Mouse (Mus musculus) embryonic facial prominence, embryonic 13.5 days (tissue): Measurements from ENCODE around the gene Rbm47. TPM values are rescaled to one million over a fixed set of nuclear protein-coding genes. Genes with fewer than 3 reads are reported as not detected.
A peak's percentile ranks its signal among the peaks of the same experiment; 100 is the strongest.

Source experiments
- ATAC-seq: fragments of 200-750 bp; cut with Nextera tagmentation; 2 replicates; pipeline ENCODE4 v1.8.0; 2017; ENCODE audit warnings: low read depth; ENCODE audit not compliant: insufficient number of reproducible peaks, insufficient read depth, low FRiP score, low TSS enrichment
- H3K27ac ChIP-seq: fragments of 300-500 bp; sonication (generic); 2 replicates; pipeline ENCODE4 v1.5.1; 2015; ENCODE audit warnings: moderate library complexity, mild to moderate bottlenecking, inconsistent platforms
- H3K27me3 ChIP-seq: fragments of 300-500 bp; sonication (generic); 2 replicates; pipeline ENCODE4 v1.6.1; 2015; ENCODE audit warnings: mild to moderate bottlenecking, inconsistent platforms
- H3K36me3 ChIP-seq: fragments of 300-500 bp; sonication (generic); 2 replicates; pipeline ENCODE4 v1.6.1; 2015; ENCODE audit warnings: mild to moderate bottlenecking, inconsistent platforms
- H3K4me1 ChIP-seq: fragments of 300-500 bp; sonication (generic); 2 replicates; pipeline ENCODE4 v1.6.1; 2015; ENCODE audit warnings: inconsistent platforms
- H3K4me2 ChIP-seq: fragments of 300-500 bp; sonication (generic); 2 replicates; pipeline ENCODE4 v1.6.1; 2015; ENCODE audit warnings: moderate library complexity, mild to moderate bottlenecking, inconsistent platforms
- H3K4me3 ChIP-seq: fragments of 300-500 bp; sonication (generic); 2 replicates; pipeline ENCODE4 v1.5.1; 2015; ENCODE audit warnings: mild to moderate bottlenecking, inconsistent platforms
- H3K9ac ChIP-seq: fragments of 300-500 bp; sonication (generic); 2 replicates; pipeline ENCODE4 v1.6.1; 2015; ENCODE audit warnings: mild to moderate bottlenecking, inconsistent platforms
- H3K9me3 ChIP-seq: fragments of 300-500 bp; sonication (generic); 2 replicates; pipeline ENCODE4 v1.6.1; 2016; ENCODE audit warnings: inconsistent platforms
- WGBS: fragments of 180-500 bp; shearing (Covaris S2); methylation state at CpG from one replicate; pipeline ENCODE4 v1.1.7; 2015; ENCODE audit warnings: mixed read lengths; 5-methylcytosine and 5-hydroxymethylcytosine counted together
- polyA plus RNA-seq: library from polyadenylated mRNA; unstranded; fragments of >200 nt; fragmentation: Nextera tagmentation; extraction: Ambion mirVana; gene quantifications from 2 replicates; pipeline ENCODE4 v1.2.1, GENCODE M21; 2015

Gene Rbm47
- polyA plus RNA-seq, 1 experiment from 2014 or later: 6.8 TPM

DNA sequence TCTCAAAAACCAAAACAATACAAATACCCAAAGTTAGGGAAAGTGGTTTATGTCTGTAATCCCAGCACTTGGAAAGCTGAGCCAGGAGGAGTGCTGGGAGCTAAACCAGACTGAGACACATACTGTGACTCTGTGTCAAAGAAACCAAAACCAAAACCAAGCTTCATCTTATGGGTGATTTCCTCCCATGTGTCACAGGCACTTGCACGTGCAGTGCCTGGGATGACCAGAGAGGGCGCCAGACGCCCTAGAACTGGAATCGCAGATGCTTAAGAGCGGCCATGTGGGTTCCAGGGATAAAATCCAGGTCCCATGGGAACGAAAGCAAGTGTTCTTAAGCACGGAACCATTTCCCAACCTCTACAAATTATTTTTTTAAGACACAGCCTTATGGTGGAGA, 89.6 kb downstream of the Rbm47 start:
- ATAC-seq: no peak
- Histone ChIP-seq H3K27me3 (no peaks in the 10 kb centered on the region), H3K9me3 (no peaks in the 10 kb centered on the region), H3K4me1 (peaks cover 20% of the 10 kb centered on the region), H3K27ac (no peak overlapping the region), H3K4me2 (no peak overlapping the region), H3K36me3 (no peaks in the 10 kb centered on the region), H3K9ac (no peak overlapping the region), H3K4me3 (no peak overlapping the region)
- 43% methylated on average over 7 of the region's 7 CpGs for WGBS

GRCm38 (mm10) chr5:66082229-66082572, 90.7 kb downstream of the Rbm47 start:
- Histone ChIP-seq H3K4me1 (peaks cover 20% of the 10 kb centered on the region), H3K27me3 (no peaks in the 10 kb centered on the region), H3K4me2 (no peak overlapping the region), H3K9me3 (no peaks in the 10 kb centered on the region), H3K27ac (no peak overlapping the region), H3K4me3 (no peak overlapping the region), H3K9ac (no peak overlapping the region), H3K36me3 (no peaks in the 10 kb centered on the region)
- 36% methylated on average over 11 of the region's 11 CpGs for WGBS
- ATAC-seq: no peak

DNA sequence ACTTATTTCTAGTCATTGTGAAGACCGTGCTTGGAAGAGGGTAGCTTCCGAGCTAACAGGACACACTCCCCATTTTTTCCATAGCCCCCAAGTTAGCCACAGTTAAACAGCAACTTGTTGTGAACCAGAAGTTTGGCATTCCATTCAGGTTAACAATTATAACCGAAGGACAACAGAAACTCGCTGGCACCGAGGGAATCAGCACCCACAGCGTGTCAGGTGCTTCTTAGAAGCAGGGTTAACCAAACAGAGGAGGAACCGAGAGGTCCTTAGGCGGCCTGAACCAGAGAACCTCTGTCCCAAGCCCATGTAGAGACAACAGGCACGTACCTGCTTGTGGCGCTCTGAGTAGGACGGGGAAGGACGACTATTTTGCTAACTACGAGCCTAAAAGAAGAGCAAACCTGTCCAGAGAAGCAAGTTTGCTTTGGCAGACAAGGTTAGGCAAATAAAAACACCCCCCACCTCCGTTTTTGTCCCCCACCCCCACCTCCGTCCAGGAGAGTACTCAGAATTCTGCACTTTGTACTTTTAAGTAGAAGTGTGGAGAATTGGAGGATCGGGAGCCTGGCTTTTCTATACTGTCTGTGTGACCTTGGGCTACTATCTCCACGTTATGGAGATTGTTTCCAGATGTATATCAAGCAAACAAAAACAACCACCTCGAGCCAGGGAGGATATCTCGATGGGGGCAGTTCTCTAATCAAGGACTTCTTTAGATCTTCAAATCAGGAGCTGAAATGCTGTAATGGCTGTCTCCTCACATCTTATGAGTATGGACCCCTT, 91.3 kb downstream of the Rbm47 start:
- WGBS: 42% methylated on average over 19 of the region's 19 CpGs

GRCm38 (mm10) chr5:66080529-66081220, 92.2 kb downstream of the Rbm47 start:
- no peak overlapping the region; the same call in 1 of the 2 replicates for H3K27ac ChIP-seq
- H3K4me1 ChIP-seq: peaks cover 20% of the 10 kb centered on the region
- H3K9ac ChIP-seq: no peak overlapping the region
- no peaks in the 10 kb centered on the region for H3K36me3 ChIP-seq
- no peaks in the 10 kb centered on the region for H3K9me3 ChIP-seq
- H3K4me2 ChIP-seq: no peak overlapping the region
- ATAC-seq: no peak
- 82% methylated on average over 17 of the region's 17 CpGs for WGBS
- no peaks in the 10 kb centered on the region for H3K27me3 ChIP-seq
- no peak overlapping the region for H3K4me3 ChIP-seq

More for the DNA sequence above, 91.3 kb downstream of the Rbm47 start:
- H3K9me3 ChIP-seq: no peaks in the 10 kb centered on the region
- no peak overlapping the region for H3K4me3 ChIP-seq
- no peaks in the 10 kb centered on the region for H3K27me3 ChIP-seq
- 0 out of 2 replicates have a peak overlapping the region, but pooled peaks have one; percentile 39 for H3K27ac ChIP-seq
- H3K9ac ChIP-seq: no peak overlapping the region
- H3K4me1 ChIP-seq: peaks cover 20% of the 10 kb centered on the region
- ATAC-seq: no peak
- H3K36me3 ChIP-seq: no peaks in the 10 kb centered on the region
- H3K4me2 ChIP-seq: peak overlapping the region; percentile 18; the same call in 1 of the 2 replicates

DNA sequence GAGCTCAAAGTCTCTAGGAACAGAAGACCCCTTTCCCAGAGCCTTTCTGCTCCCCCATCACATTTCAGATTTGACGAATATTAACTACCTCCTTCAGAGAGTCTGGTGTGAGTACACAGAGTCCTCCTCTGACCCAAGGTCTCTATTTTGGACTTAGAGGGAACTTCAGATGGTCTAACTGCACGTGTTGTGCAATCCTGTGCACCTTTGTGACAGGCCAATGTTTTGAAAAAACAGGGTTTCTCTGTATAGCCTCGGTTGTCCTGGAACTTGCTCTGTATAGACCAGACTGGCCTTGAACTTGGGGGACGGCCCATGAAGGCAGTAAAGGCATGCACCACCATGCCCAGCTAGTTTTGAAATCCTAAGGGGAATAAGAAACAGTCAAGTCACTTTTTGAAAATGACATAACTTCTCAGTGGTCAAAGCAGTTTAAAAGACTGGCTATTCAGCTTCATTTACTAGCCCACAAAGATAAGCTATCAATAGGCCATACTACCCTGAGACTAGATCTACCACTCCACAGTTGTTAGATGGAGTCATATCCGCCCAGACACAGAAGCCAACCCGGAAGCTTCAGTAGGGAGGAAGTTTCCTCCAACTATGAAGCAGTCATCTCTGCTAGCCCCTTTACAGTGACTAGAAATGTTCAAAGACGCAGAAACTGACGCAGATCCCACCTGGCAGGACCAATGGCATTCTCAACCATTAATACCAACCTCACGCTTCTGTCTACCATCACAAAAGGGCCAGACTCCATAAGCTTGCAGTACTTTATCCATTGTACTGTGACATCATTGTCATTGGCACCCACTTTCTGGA, 93.3 kb downstream of the Rbm47 start:
- no peak for ATAC-seq
- H3K4me2 ChIP-seq: no peak overlapping the region

DNA sequence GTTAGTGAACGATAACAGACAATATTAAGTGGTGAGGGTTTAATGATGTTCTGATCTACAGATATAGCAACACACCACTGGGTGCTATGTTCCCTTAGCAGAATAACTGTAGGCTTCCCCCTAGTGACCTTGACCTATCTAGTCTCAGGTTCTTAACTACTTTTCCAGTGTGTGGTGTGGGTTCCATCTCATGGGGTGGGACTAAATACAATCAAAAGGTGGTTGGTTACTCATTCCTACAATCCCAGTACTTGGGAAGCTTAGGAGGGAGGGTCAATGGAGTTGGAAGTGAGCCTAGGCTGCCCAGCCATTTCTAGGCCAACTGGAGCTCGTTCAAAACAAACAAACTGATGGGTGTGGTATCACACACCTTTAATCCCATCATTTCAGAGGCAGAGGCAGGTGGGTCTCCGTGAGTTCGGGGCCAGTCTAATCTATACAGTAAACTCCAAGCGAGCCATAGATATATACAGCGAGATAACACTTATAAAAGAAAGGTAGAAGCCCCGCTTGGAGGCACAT, 94.4 kb downstream of the Rbm47 start:
- WGBS: 93% methylated on average over 7 of the region's 7 CpGs
- no peaks in the 10 kb centered on the region for H3K27me3 ChIP-seq
- no peak overlapping the region for H3K4me3 ChIP-seq
- no peak overlapping the region for H3K4me2 ChIP-seq
- no peak for ATAC-seq
- no peak overlapping the region for H3K27ac ChIP-seq
- H3K9ac ChIP-seq: no peak overlapping the region
- H3K4me1 ChIP-seq: peaks cover 13% of the 10 kb centered on the region; the same call in 1 of the 2 replicates
- no peaks in the 10 kb centered on the region for H3K36me3 ChIP-seq
- no peaks in the 10 kb centered on the region for H3K9me3 ChIP-seq

More for the DNA sequence above, 93.3 kb downstream of the Rbm47 start:
- H3K4me3 ChIP-seq: no peak overlapping the region
- no peaks in the 10 kb centered on the region for H3K27me3 ChIP-seq
- no peak overlapping the region for H3K27ac ChIP-seq
- no peak overlapping the region for H3K9ac ChIP-seq
- 86% methylated on average over 9 of the region's 9 CpGs for WGBS
- no peaks in the 10 kb centered on the region for H3K36me3 ChIP-seq
- H3K9me3 ChIP-seq: no peaks in the 10 kb centered on the region
- H3K4me1 ChIP-seq: peaks cover 13% of the 10 kb centered on the region; the same call in 1 of the 2 replicates

DNA sequence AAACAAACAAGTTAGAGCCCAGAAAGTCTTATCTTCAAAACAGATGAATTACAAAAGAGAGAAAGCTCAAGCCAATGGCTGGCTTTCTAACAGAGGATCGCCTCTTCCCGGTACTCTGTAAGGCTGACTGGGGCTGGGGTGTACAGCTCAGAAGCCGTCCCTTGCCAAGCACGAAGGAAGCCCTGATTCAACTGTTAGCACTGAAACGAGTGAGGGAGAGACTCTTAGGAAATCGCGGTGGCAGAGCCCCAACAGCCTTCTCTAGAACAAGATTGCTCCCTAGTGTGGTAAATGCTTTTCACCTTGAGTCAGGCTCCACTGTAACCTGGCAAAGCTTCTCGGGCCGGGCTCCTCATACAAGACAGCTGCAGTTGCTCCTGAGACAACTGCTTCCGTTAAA, 95.5 kb downstream of the Rbm47 start:
- ATAC-seq: no peak
- H3K9ac ChIP-seq: no peak overlapping the region

DNA sequence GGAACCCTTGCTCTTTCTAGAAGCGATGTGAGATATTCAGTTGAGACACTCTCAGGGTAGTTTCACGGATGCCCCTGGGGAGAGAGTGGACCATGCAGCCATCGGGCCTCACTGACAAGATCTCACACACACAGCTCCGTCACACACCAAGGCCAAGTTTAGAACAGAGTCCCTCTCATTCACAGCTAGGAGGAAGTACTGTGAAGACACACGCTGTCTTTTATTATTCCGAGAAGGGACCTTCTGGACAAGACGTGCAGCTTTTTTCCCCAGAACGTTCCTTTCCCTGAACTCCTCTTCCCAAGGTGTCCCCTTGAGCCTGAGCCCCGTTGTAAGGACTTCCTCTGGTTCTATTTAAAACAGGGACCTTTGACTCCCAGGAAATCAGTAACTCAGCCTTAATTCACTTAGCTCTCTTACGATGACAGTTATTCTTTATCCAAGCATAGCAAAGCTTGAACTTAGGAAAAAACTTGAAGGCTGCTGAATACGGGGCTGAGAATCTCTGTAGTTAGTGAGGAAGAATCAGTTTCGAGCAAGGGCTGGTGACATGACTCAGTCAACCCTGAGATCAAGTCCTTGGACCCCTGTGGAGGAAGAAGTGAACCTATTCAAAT, 96.1 kb downstream of the Rbm47 start:
- ATAC-seq: no peak
- H3K9me3 ChIP-seq: no peaks in the 10 kb centered on the region
- H3K4me2 ChIP-seq: no peak overlapping the region
- no peaks in the 10 kb centered on the region for H3K36me3 ChIP-seq
- H3K4me1 ChIP-seq: peaks cover 6% of the 10 kb centered on the region; the same call in 1 of the 2 replicates
- WGBS: 58% methylated on average over 12 of the region's 12 CpGs
- H3K4me3 ChIP-seq: no peak overlapping the region
- no peak overlapping the region for H3K27ac ChIP-seq
- H3K27me3 ChIP-seq: no peaks in the 10 kb centered on the region
- H3K9ac ChIP-seq: no peak overlapping the region

More for the DNA sequence above, 95.5 kb downstream of the Rbm47 start:
- H3K4me1 ChIP-seq: peaks cover 12% of the 10 kb centered on the region; the same call in 1 of the 2 replicates
- H3K4me2 ChIP-seq: no peak overlapping the region
- 38% methylated on average over 10 of the region's 10 CpGs for WGBS
- no peaks in the 10 kb centered on the region for H3K36me3 ChIP-seq
- H3K27ac ChIP-seq: no peak overlapping the region
- no peaks in the 10 kb centered on the region for H3K27me3 ChIP-seq
- H3K4me3 ChIP-seq: no peak overlapping the region
- no peaks in the 10 kb centered on the region for H3K9me3 ChIP-seq

GRCm38 (mm10) chr5:66075906-66076305, 97.0 kb downstream of the Rbm47 start:
- 93% methylated on average over 12 of the region's 12 CpGs for WGBS
- no peak for ATAC-seq
- Histone ChIP-seq H3K27me3 (no peaks in the 10 kb centered on the region), H3K27ac (no peak overlapping the region), H3K4me1 (no peaks in the 10 kb centered on the region), H3K4me3 (no peak overlapping the region), H3K4me2 (no peak overlapping the region), H3K9me3 (no peaks in the 10 kb centered on the region), H3K9ac (no peak overlapping the region), H3K36me3 (no peaks in the 10 kb centered on the region)

GRCm38 (mm10) chr5:66075032-66075488, 97.9 kb downstream of the Rbm47 start:
- H3K4me1 ChIP-seq: peaks cover 3% of the 10 kb centered on the region; the same call in 1 of the 2 replicates
- no peak for ATAC-seq
- H3K9me3 ChIP-seq: no peaks in the 10 kb centered on the region
- no peaks in the 10 kb centered on the region for H3K36me3 ChIP-seq
- no peak overlapping the region for H3K4me3 ChIP-seq
- H3K27ac ChIP-seq: no peak overlapping the region
- H3K4me2 ChIP-seq: no peak overlapping the region
- H3K27me3 ChIP-seq: no peaks in the 10 kb centered on the region
- WGBS: 82% methylated on average over 9 of the region's 9 CpGs
- H3K9ac ChIP-seq: no peak overlapping the region

- WGBS: 93% methylated on average over 5 of the region's 5 CpGs
- H3K27me3 ChIP-seq: no peaks in the 10 kb centered on the region
- no peak overlapping the region for H3K4me3 ChIP-seq
- H3K9me3 ChIP-seq: no peaks in the 10 kb centered on the region
- no peak for ATAC-seq
- H3K36me3 ChIP-seq: no peaks in the 10 kb centered on the region
- H3K4me2 ChIP-seq: no peak overlapping the region
- no peak overlapping the region for H3K9ac ChIP-seq
- H3K27ac ChIP-seq: no peak overlapping the region
- H3K4me1 ChIP-seq: peaks cover 10% of the 10 kb centered on the region; the same call in 1 of the 2 replicates
These were observed 98.7 kb downstream of the Rbm47 start for GRCm38 (mm10) chr5:66074235-66074634.
